Mouse (Mus musculus) heart, embryonic 12.5 days (tissue): Measurements from ENCODE around the gene Ccdc92b. TPM values are rescaled to one million over a fixed set of nuclear protein-coding genes. Genes with fewer than 3 reads are reported as not detected.

ENCODE experiments used
- ATAC-seq: fragments of 200-750 bp; cut with Nextera tagmentation; 2 replicates; pipeline ENCODE4 v1.8.0; 2017; ENCODE audit warnings: moderate TSS enrichment, moderate library complexity; ENCODE audit not compliant: insufficient number of reproducible peaks, low FRiP score
- H3K27ac ChIP-seq: fragments of 300-500 bp; sonication (generic); 2 replicates; pipeline ENCODE4 v1.5.1; 2016; ENCODE audit warnings: mild to moderate bottlenecking, moderate library complexity; ENCODE audit not compliant: poor library complexity, severe bottlenecking
- H3K27me3 ChIP-seq: fragments of 300-500 bp; sonication (generic); replicated peaks from 2 replicates; pipeline ENCODE4 v1.6.1; 2016; ENCODE audit warnings: mild to moderate bottlenecking, moderate library complexity
- H3K36me3 ChIP-seq: fragments of 300-500 bp; sonication (generic); 2 replicates; pipeline ENCODE4 v1.6.1; 2016; ENCODE audit warnings: mild to moderate bottlenecking, moderate library complexity
- H3K4me1 ChIP-seq: fragments of 300-500 bp; sonication (generic); replicated peaks from 2 replicates; pipeline ENCODE4 v1.6.1; 2016; ENCODE audit warnings: mild to moderate bottlenecking
- H3K4me2 ChIP-seq: fragments of 300-500 bp; sonication (generic); 2 replicates; pipeline ENCODE4 v1.6.1; 2016; ENCODE audit warnings: mild to moderate bottlenecking, moderate library complexity
- H3K4me3 ChIP-seq: fragments of 300-500 bp; sonication (generic); 2 replicates; pipeline ENCODE4 v1.5.1; 2016; ENCODE audit warnings: mild to moderate bottlenecking
- H3K9ac ChIP-seq: fragments of 300-500 bp; sonication (generic); 2 replicates; pipeline ENCODE4 v1.6.1; 2016; ENCODE audit warnings: mild to moderate bottlenecking, moderate library complexity
- H3K9me3 ChIP-seq: fragments of 300-500 bp; sonication (generic); replicated peaks from 2 replicates; pipeline ENCODE4 v1.6.1; 2016; ENCODE audit warnings: mild to moderate bottlenecking, moderate library complexity
- WGBS: fragments of 180-500 bp; shearing (Covaris S2); methylation state at CpG from one replicate; pipeline ENCODE4 v1.1.7; 2016; 5-methylcytosine and 5-hydroxymethylcytosine counted together
- polyA plus RNA-seq: library from polyadenylated mRNA; unstranded; fragments of >200 nt; fragmentation: Nextera tagmentation; extraction: Ambion mirVana; gene quantifications from 2 replicates; pipeline ENCODE4 v1.2.1, GENCODE M21; 2016

The Ccdc92b gene
- polyA plus RNA-seq, 1 experiment from 2014 or later: 4.0 TPM

DNA sequence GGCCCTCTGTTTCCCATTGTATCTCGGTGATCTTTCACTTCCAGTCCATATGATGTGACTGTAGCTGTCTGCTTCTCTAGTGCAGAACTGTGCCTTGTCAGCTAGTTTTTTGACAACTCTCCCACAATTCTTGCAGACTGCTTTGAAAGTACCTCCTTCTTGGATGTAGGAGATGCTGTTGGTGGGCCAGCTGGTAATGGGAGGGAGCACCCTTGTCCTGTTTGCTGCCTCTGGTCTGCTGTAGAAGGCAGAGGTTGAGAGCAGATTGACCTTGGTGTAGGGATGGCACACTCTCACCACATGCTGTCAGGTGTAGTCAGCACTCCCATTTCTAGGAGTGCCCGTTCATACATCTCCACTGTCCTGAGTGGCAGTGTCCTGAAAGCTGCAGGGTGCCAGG lies 49.6 kb downstream of the Ccdc92b start:
- 94% methylated on average over 2 of the region's 2 CpGs for WGBS
- no peak for ATAC-seq

GRCm38 (mm10) chr11:74670151-74670550 lies 50.7 kb downstream of the Ccdc92b start:
- peaks cover 73% of the 10 kb centered on the region for H3K36me3 ChIP-seq
- no peak overlapping the region for H3K4me2 ChIP-seq
- H3K9ac ChIP-seq: no peak overlapping the region
- no peak for ATAC-seq
- no peaks in the 10 kb centered on the region for H3K4me1 ChIP-seq
- no peaks in the 10 kb centered on the region for H3K9me3 ChIP-seq
- H3K27ac ChIP-seq: no peak overlapping the region
- no peaks in the 10 kb centered on the region for H3K27me3 ChIP-seq
- H3K4me3 ChIP-seq: no peak overlapping the region

More for the DNA sequence above, 49.6 kb downstream of the Ccdc92b start:
- H3K27ac ChIP-seq: no peak overlapping the region
- no peaks in the 10 kb centered on the region for H3K9me3 ChIP-seq
- H3K36me3 ChIP-seq: peaks cover 74% of the 10 kb centered on the region
- H3K27me3 ChIP-seq: no peaks in the 10 kb centered on the region
- H3K4me3 ChIP-seq: no peak overlapping the region
- H3K9ac ChIP-seq: no peak overlapping the region
- no peaks in the 10 kb centered on the region for H3K4me1 ChIP-seq
- no peak overlapping the region for H3K4me2 ChIP-seq

DNA sequence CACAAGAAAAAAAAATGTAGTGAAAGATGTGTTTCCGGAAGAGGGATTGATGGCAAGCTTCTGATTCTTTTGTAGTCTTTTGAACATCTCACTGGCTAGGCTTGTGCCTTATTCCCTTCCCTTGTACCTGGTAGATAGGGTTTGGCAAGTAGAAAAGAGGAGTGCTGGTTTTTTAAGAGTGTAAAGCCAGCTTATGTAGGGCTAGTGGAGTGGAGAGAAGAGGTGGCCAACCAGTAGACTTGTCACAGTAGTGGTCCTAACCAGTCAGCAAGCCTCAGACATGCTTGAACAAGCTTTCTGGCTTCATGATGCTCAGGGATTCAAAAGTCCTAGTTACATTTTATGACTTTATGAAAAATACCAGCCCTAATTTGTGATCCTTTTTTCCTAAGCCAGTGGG lies 51.6 kb downstream of the Ccdc92b start:
- no peaks in the 10 kb centered on the region for H3K27me3 ChIP-seq
- no peak overlapping the region for H3K27ac ChIP-seq
- H3K9me3 ChIP-seq: no peaks in the 10 kb centered on the region
- no peaks in the 10 kb centered on the region for H3K4me1 ChIP-seq
- no peak overlapping the region for H3K4me3 ChIP-seq
- no peak overlapping the region for H3K4me2 ChIP-seq
- no peak for ATAC-seq
- peaks cover 70% of the 10 kb centered on the region for H3K36me3 ChIP-seq
- 82% methylated on average over 1 of the region's 1 CpGs for WGBS
- no peak overlapping the region for H3K9ac ChIP-seq

DNA sequence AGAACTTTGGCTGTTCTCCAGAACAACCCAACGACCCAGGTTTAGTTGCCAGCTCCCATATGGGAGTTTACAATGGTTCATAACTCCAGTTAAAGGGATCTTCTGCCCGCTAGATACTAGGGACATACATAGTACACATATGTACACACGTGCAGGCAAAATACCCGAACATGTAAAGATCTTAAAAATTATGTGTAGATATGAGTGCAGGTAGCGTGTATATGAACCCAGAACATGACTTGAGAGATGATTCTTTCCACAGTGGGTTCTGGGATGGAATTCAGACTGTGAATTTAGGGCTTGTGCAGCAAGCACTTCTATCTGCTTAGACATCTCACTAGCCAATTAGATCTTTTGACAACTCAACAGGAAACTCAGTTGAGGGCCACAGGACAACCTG lies 52.4 kb downstream of the Ccdc92b start:
- Histone ChIP-seq H3K4me1 (no peaks in the 10 kb centered on the region), H3K4me3 (no peak overlapping the region), H3K9ac (no peak overlapping the region), H3K9me3 (no peaks in the 10 kb centered on the region), H3K4me2 (no peak overlapping the region), H3K27me3 (no peaks in the 10 kb centered on the region), H3K27ac (no peak overlapping the region), H3K36me3 (peaks cover 65% of the 10 kb centered on the region)
- ATAC-seq: no peak
- 87% methylated on average over 5 of the region's 5 CpGs for WGBS

DNA sequence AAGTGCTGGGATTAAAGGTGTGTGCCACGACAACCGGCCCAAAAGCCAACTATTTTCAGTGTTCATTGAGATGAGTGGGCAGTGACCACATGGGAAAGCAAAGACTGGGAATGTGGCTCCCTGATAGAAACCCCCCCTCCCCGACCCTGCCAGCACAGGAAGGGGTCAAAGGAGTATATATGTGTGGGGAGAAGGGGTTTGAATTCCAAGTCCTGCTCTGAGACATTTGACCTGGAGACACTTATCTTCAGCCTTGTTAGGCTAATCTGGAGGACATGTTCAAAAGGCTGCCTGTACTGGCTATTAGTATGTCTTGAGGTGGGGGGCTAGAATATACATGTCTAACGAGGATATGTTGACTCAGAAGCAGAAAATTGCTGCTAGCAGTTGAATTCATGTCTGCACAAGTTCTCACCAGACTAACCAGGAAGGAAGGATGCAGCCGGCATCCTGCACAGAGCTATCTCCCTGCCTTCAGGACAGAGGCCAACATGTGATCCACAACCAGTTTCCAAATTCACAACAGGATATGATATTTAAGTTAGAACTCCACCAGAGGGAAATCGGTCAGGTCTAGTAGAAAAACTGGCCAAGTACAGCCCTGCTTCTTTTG lies 53.6 kb downstream of the Ccdc92b start:
- Histone ChIP-seq H3K27me3 (no peaks in the 10 kb centered on the region), H3K9ac (no peak overlapping the region), H3K27ac (no peak overlapping the region), H3K4me3 (no peak overlapping the region), H3K36me3 (peaks cover 65% of the 10 kb centered on the region), H3K4me1 (no peaks in the 10 kb centered on the region), H3K4me2 (no peak overlapping the region), H3K9me3 (no peaks in the 10 kb centered on the region)
- no peak for ATAC-seq
- 72% methylated on average over 6 of the region's 6 CpGs for WGBS

DNA sequence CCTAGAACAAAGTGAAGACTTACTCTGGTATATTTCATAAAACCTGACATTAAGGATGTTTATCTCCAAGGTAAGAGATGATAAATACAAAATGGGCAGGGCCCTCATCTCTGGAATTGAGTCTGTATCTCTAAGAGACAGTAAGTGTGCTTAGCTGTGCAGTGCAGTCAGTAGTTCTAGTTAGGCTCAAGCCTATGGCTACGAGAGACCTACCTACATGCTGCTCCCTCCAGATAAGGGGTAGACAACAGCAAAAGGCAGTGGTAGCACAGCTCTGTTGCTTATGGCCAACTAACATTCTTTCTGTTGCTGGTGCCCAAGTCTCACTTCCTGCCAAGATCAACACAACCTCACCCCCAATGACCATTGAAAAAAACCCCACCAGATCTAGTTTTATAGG lies 54.2 kb downstream of the Ccdc92b start:
- 48% methylated on average over 1 of the region's 1 CpGs for WGBS
- peaks cover 64% of the 10 kb centered on the region for H3K36me3 ChIP-seq
- no peak overlapping the region for H3K27ac ChIP-seq
- H3K27me3 ChIP-seq: no peaks in the 10 kb centered on the region
- H3K9me3 ChIP-seq: no peaks in the 10 kb centered on the region
- H3K4me3 ChIP-seq: no peak overlapping the region
- no peak overlapping the region for H3K9ac ChIP-seq
- no peak overlapping the region for H3K4me2 ChIP-seq
- ATAC-seq: no peak
- H3K4me1 ChIP-seq: no peaks in the 10 kb centered on the region

- Histone ChIP-seq H3K27me3 (no peaks in the 10 kb centered on the region), H3K27ac (no peak overlapping the region), H3K36me3 (peaks cover 63% of the 10 kb centered on the region), H3K4me3 (no peak overlapping the region), H3K9me3 (no peaks in the 10 kb centered on the region), H3K4me1 (peaks cover 2% of the 10 kb centered on the region; the same call in 1 of the 2 replicates), H3K9ac (no peak overlapping the region), H3K4me2 (no peak overlapping the region)
- no peak for ATAC-seq
- WGBS: 95% methylated on average over 8 of the region's 8 CpGs
These were observed 55.3 kb downstream of the Ccdc92b start for GRCm38 (mm10) chr11:74674713-74675112.

DNA sequence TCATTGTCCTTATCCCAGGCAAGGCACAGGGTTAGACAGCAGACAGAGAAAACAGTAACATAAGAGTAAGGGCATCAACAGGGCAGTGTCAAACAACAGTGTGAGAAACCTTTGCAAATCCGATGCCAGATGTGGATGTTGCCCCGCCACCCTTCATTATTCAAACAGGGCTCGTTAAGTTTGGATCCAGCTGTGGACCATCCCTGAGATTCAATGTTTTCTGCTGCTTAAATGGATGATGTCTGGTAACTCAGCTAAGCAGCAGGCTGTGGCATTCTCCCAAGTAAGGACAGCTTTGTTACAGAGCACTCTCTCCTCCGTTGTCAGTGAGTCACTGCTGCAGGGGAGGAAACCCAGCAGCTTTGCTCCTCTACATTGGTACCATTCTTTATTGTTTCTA lies 55.8 kb downstream of the Ccdc92b start:
- Histone ChIP-seq H3K9ac (no peak overlapping the region), H3K36me3 (peaks cover 62% of the 10 kb centered on the region), H3K4me3 (no peak overlapping the region), H3K4me2 (no peak overlapping the region), H3K9me3 (no peaks in the 10 kb centered on the region), H3K27me3 (no peaks in the 10 kb centered on the region), H3K4me1 (peaks cover 5% of the 10 kb centered on the region; the same call in 1 of the 2 replicates), H3K27ac (no peak overlapping the region)
- WGBS: 86% methylated on average over 4 of the region's 4 CpGs
- ATAC-seq: no peak

Other genes starting within 250 kb of the Ccdc92b start
- 9.1 and 9.3 TPM in 2 replicates for gene Rap1gap2, start 8.7 kb upstream of the Ccdc92b start, polyA plus RNA-seq
- gene Cluh, start 29.9 kb downstream of the Ccdc92b start, polyA plus RNA-seq: 70.0 and 71.3 TPM in 2 replicates
- gene Pafah1b1, start 105.1 kb downstream of the Ccdc92b start, polyA plus RNA-seq: 57.7 and 63.4 TPM in 2 replicates
- gene Mettl16, start 151.2 kb downstream of the Ccdc92b start, polyA plus RNA-seq: 34.6 and 37.0 TPM in 2 replicates
- gene Mnt, start 211.3 kb downstream of the Ccdc92b start, polyA plus RNA-seq: 4.0 and 4.8 TPM in 2 replicates